Mouse (Mus musculus): ENCODE measurements around the gene Foxp1. TPM values are rescaled to one million over a fixed set of nuclear protein-coding genes. Genes with fewer than 3 reads are reported as not detected.

Foxp1 gene
- polyA plus RNA-seq, 1 experiment from 2014 or later: 65.4 TPM

- H3K36me3 ChIP-seq (ENCODE audit: control insufficient read depth, insufficient read depth, low read length): no peaks in the 10 kb centered on the region
- no peak overlapping the region for H3K4me3 ChIP-seq (ENCODE audit: low read depth, low read length)
- no peak for DNase-seq (ENCODE audit: low spot score)
- no peak for ATAC-seq (ENCODE audit: insufficient number of reproducible peaks, low FRiP score, low TSS enrichment, low read depth)
- 95% methylated on average over 6 of the region's 6 CpGs for WGBS
- no peak overlapping the region for H3K4me2 ChIP-seq (ENCODE audit: low read depth, severe bottlenecking)
- no peaks in the 10 kb centered on the region for H3K9me3 ChIP-seq (ENCODE audit: control insufficient read depth, low read length)
- H3K4me1 ChIP-seq (ENCODE audit: control insufficient read depth, insufficient read depth, low read length): no peaks in the 10 kb centered on the region
- H3K27me3 ChIP-seq (ENCODE audit: control insufficient read depth, insufficient read depth, low read length): no peaks in the 10 kb centered on the region
- no peak overlapping the region for H3K27ac ChIP-seq (replicated peaks; ENCODE audit: low read depth, low read length)
- no peak overlapping the region for H3K9ac ChIP-seq (ENCODE audit: low read length)
These were observed 222.3 kb downstream of the Foxp1 start for GRCm38 (mm10) chr6:99300235-99300634.

- no peak for DNase-seq (ENCODE audit: low spot score)
- no peak for ATAC-seq (ENCODE audit: insufficient number of reproducible peaks, low FRiP score, low TSS enrichment, low read depth)
These were observed 223.3 kb downstream of the Foxp1 start for GRCm38 (mm10) chr6:99299196-99299595.

GRCm38 (mm10) chr6:99297535-99297934 lies 225.0 kb downstream of the Foxp1 start:
- Histone ChIP-seq H3K36me3 (ENCODE audit: control insufficient read depth, insufficient read depth, low read length) (no peaks in the 10 kb centered on the region), H3K9me3 (ENCODE audit: control insufficient read depth, low read length) (no peaks in the 10 kb centered on the region), H3K27me3 (ENCODE audit: control insufficient read depth, insufficient read depth, low read length) (no peaks in the 10 kb centered on the region), H3K4me2 (ENCODE audit: low read depth, severe bottlenecking) (no peak overlapping the region), H3K4me1 (ENCODE audit: control insufficient read depth, insufficient read depth, low read length) (no peaks in the 10 kb centered on the region), H3K9ac (ENCODE audit: low read length) (no peak overlapping the region), H3K4me3 (ENCODE audit: low read depth, low read length) (no peak overlapping the region), H3K27ac (replicated peaks; ENCODE audit: low read depth, low read length) (no peak overlapping the region)
- WGBS: 72% methylated on average over 5 of the region's 5 CpGs
- no peak for ATAC-seq (ENCODE audit: insufficient number of reproducible peaks, low FRiP score, low TSS enrichment, low read depth)
- DNase-seq (ENCODE audit: low spot score): no peak

More at GRCm38 (mm10) chr6:99299196-99299595, 223.3 kb downstream of the Foxp1 start:
- Histone ChIP-seq H3K9me3 (ENCODE audit: control insufficient read depth, low read length) (no peaks in the 10 kb centered on the region), H3K36me3 (ENCODE audit: control insufficient read depth, insufficient read depth, low read length) (no peaks in the 10 kb centered on the region), H3K27ac (replicated peaks; ENCODE audit: low read depth, low read length) (no peak overlapping the region), H3K9ac (ENCODE audit: low read length) (no peak overlapping the region), H3K27me3 (ENCODE audit: control insufficient read depth, insufficient read depth, low read length) (no peaks in the 10 kb centered on the region), H3K4me1 (ENCODE audit: control insufficient read depth, insufficient read depth, low read length) (no peaks in the 10 kb centered on the region), H3K4me2 (ENCODE audit: low read depth, severe bottlenecking) (no peak overlapping the region), H3K4me3 (ENCODE audit: low read depth, low read length) (no peak overlapping the region)
- 86% methylated on average over 14 of the region's 14 CpGs for WGBS

GRCm38 (mm10) chr6:99295495-99295894 lies 227.0 kb downstream of the Foxp1 start:
- H3K4me2 ChIP-seq (ENCODE audit: low read depth, severe bottlenecking): no peak overlapping the region
- no peak overlapping the region for H3K9ac ChIP-seq (ENCODE audit: low read length)
- H3K27me3 ChIP-seq (ENCODE audit: control insufficient read depth, insufficient read depth, low read length): no peaks in the 10 kb centered on the region
- no peaks in the 10 kb centered on the region for H3K4me1 ChIP-seq (ENCODE audit: control insufficient read depth, insufficient read depth, low read length)
- no peak overlapping the region for H3K27ac ChIP-seq (replicated peaks; ENCODE audit: low read depth, low read length)
- ATAC-seq (ENCODE audit: insufficient number of reproducible peaks, low FRiP score, low TSS enrichment, low read depth): no peak
- no peak for DNase-seq (ENCODE audit: low spot score)
- no peaks in the 10 kb centered on the region for H3K36me3 ChIP-seq (ENCODE audit: control insufficient read depth, insufficient read depth, low read length)
- no peak overlapping the region for H3K4me3 ChIP-seq (ENCODE audit: low read depth, low read length)
- WGBS: 88% methylated on average over 8 of the region's 8 CpGs
- no peaks in the 10 kb centered on the region for H3K9me3 ChIP-seq (ENCODE audit: control insufficient read depth, low read length)

GRCm38 (mm10) chr6:99289220-99289619 lies 233.3 kb downstream of the Foxp1 start:
- Histone ChIP-seq H3K27ac (replicated peaks; ENCODE audit: low read depth, low read length) (no peak overlapping the region), H3K9ac (ENCODE audit: low read length) (no peak overlapping the region), H3K4me1 (ENCODE audit: control insufficient read depth, insufficient read depth, low read length) (no peaks in the 10 kb centered on the region), H3K27me3 (ENCODE audit: control insufficient read depth, insufficient read depth, low read length) (no peaks in the 10 kb centered on the region), H3K4me3 (ENCODE audit: low read depth, low read length) (no peak overlapping the region), H3K36me3 (ENCODE audit: control insufficient read depth, insufficient read depth, low read length) (no peaks in the 10 kb centered on the region), H3K4me2 (ENCODE audit: low read depth, severe bottlenecking) (no peak overlapping the region), H3K9me3 (ENCODE audit: control insufficient read depth, low read length) (no peaks in the 10 kb centered on the region)
- DNase-seq (ENCODE audit: low spot score): no peak
- no peak for ATAC-seq (ENCODE audit: insufficient number of reproducible peaks, low FRiP score, low TSS enrichment, low read depth)
- WGBS: 78% methylated on average over 4 of the region's 4 CpGs

GRCm38 (mm10) chr6:99285026-99285425 lies 237.5 kb downstream of the Foxp1 start:
- ATAC-seq (ENCODE audit: insufficient number of reproducible peaks, low FRiP score, low TSS enrichment, low read depth) (no peak), DNase-seq (ENCODE audit: low spot score) (no peak)
- Histone ChIP-seq H3K36me3 (ENCODE audit: control insufficient read depth, insufficient read depth, low read length) (no peaks in the 10 kb centered on the region), H3K4me2 (ENCODE audit: low read depth, severe bottlenecking) (no peak overlapping the region), H3K9ac (ENCODE audit: low read length) (no peak overlapping the region), H3K4me1 (ENCODE audit: control insufficient read depth, insufficient read depth, low read length) (no peaks in the 10 kb centered on the region), H3K27me3 (ENCODE audit: control insufficient read depth, insufficient read depth, low read length) (no peaks in the 10 kb centered on the region), H3K9me3 (ENCODE audit: control insufficient read depth, low read length) (no peaks in the 10 kb centered on the region), H3K27ac (replicated peaks; ENCODE audit: low read depth, low read length) (no peak overlapping the region), H3K4me3 (ENCODE audit: low read depth, low read length) (no peak overlapping the region)
- 68% methylated on average over 3 of the region's 3 CpGs for WGBS

GRCm38 (mm10) chr6:99284019-99284418 lies 238.5 kb downstream of the Foxp1 start:
- no peaks in the 10 kb centered on the region for H3K9me3 ChIP-seq (ENCODE audit: control insufficient read depth, low read length)
- DNase-seq (ENCODE audit: low spot score) (no peak), ATAC-seq (ENCODE audit: insufficient number of reproducible peaks, low FRiP score, low TSS enrichment, low read depth) (no peak)
- no peak overlapping the region for H3K9ac ChIP-seq (ENCODE audit: low read length)
- 79% methylated on average over 4 of the region's 4 CpGs for WGBS
- H3K4me3 ChIP-seq (ENCODE audit: low read depth, low read length): no peak overlapping the region
- H3K4me2 ChIP-seq (ENCODE audit: low read depth, severe bottlenecking): no peak overlapping the region
- no peaks in the 10 kb centered on the region for H3K36me3 ChIP-seq (ENCODE audit: control insufficient read depth, insufficient read depth, low read length)
- H3K27me3 ChIP-seq (ENCODE audit: control insufficient read depth, insufficient read depth, low read length): no peaks in the 10 kb centered on the region
- no peak overlapping the region for H3K27ac ChIP-seq (replicated peaks; ENCODE audit: low read depth, low read length)
- no peaks in the 10 kb centered on the region for H3K4me1 ChIP-seq (ENCODE audit: control insufficient read depth, insufficient read depth, low read length)

- ATAC-seq (ENCODE audit: insufficient number of reproducible peaks, low FRiP score, low TSS enrichment, low read depth): no peak
- Histone ChIP-seq H3K9ac (ENCODE audit: low read length) (no peak overlapping the region), H3K4me3 (ENCODE audit: low read depth, low read length) (no peak overlapping the region), H3K9me3 (ENCODE audit: control insufficient read depth, low read length) (no peaks in the 10 kb centered on the region), H3K27ac (replicated peaks; ENCODE audit: low read depth, low read length) (no peak overlapping the region), H3K27me3 (ENCODE audit: control insufficient read depth, insufficient read depth, low read length) (no peaks in the 10 kb centered on the region), H3K4me2 (ENCODE audit: low read depth, severe bottlenecking) (no peak overlapping the region), H3K4me1 (ENCODE audit: control insufficient read depth, insufficient read depth, low read length) (no peaks in the 10 kb centered on the region), H3K36me3 (ENCODE audit: control insufficient read depth, insufficient read depth, low read length) (no peaks in the 10 kb centered on the region)
- DNase-seq (ENCODE audit: low spot score): no peak
- WGBS: 90% methylated on average over 15 of the region's 15 CpGs
These were observed 239.5 kb downstream of the Foxp1 start for GRCm38 (mm10) chr6:99282866-99283657.

GRCm38 (mm10) chr6:99281433-99281832 lies 241.1 kb downstream of the Foxp1 start:
- Histone ChIP-seq H3K27me3 (ENCODE audit: control insufficient read depth, insufficient read depth, low read length) (no peaks in the 10 kb centered on the region), H3K4me3 (ENCODE audit: low read depth, low read length) (no peak overlapping the region), H3K36me3 (ENCODE audit: control insufficient read depth, insufficient read depth, low read length) (no peaks in the 10 kb centered on the region), H3K27ac (replicated peaks; ENCODE audit: low read depth, low read length) (no peak overlapping the region), H3K9me3 (ENCODE audit: control insufficient read depth, low read length) (no peaks in the 10 kb centered on the region), H3K9ac (ENCODE audit: low read length) (no peak overlapping the region), H3K4me2 (ENCODE audit: low read depth, severe bottlenecking) (no peak overlapping the region), H3K4me1 (ENCODE audit: control insufficient read depth, insufficient read depth, low read length) (no peaks in the 10 kb centered on the region)
- DNase-seq (ENCODE audit: low spot score) (no peak), ATAC-seq (ENCODE audit: insufficient number of reproducible peaks, low FRiP score, low TSS enrichment, low read depth) (no peak)
- 93% methylated on average over 9 of the region's 9 CpGs for WGBS

All from limb, embryonic 11.5 days (tissue).